Mouse (Mus musculus) spleen, adult 2 months (tissue): ENCODE data around the gene Wwox.

Experiments
- CTCF ChIP-seq: fragments of 200-500 bp; IDR thresholded peaks from 2 replicates; pipeline ENCODE4 v1.5.1; 2011; ENCODE audit warnings: mild to moderate bottlenecking, inconsistent platforms; ENCODE audit not compliant: insufficient read depth, insufficient read length, insufficient replicate concordance; ENCODE audit errors: extremely low read depth
- POLR2A ChIP-seq: fragments of 200-500 bp; IDR thresholded peaks from 2 replicates; pipeline ENCODE4 v1.6.1; 2011; ENCODE audit warnings: low read depth, low read length, inconsistent platforms

GRCm38 (mm10) chr8:115269601-115270000, 830.1 kb downstream of the Wwox start:
- TF ChIP-seq CTCF, result no peak
- no peak for TF ChIP-seq POLR2A
